Mouse (Mus musculus): ENCODE results near the gene Galnt2. TPM values are rescaled to one million over a fixed set of nuclear protein-coding genes. Genes with fewer than 3 reads are reported as not detected.
A peak's percentile ranks its signal among the peaks of the same experiment; 100 is the strongest.

The Galnt2 gene
- polyA plus RNA-seq, 1 experiment from 2014 or later = 23.5 TPM

DNA sequence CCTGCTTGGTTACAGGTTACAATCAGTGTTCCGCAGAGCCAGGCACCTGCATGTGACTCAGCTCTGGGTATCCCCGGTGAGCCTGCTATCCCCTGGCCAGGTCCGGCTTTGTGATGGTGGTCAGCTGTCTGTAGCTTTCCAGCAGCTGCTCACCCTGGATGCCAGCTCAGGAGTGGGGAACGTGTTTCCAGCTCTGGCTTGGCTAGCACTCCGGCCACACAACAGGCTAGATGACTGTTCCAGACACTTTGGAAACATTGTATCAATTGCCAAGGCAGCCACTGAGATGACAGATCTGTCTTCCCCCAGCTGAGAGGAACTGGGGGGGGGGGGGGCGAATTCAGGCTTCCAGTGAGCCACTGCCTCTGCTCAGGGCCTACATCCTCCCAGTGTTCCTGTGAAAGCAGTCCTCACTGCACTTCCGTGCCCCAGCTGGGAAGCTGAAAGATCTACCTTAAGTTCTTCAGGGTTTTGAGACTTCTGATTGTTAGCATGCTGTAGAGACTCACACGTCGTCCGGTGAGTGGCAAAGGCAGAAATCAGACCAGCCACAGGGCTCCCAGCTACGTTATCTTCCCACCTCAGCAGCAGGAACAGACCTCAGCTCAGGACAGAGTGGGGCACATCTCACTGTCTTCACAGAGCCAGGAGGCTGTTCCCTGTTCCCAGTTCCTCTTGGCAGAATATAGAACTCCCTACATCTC lies 87.6 kb downstream of the Galnt2 start:
- H3K27me3 ChIP-seq (ENCODE audit: insufficient read depth, low read length) = no peaks in the 10 kb centered on the region
- no peak overlapping the region for H3K4me2 ChIP-seq (ENCODE audit: low read depth, low read length)
- DNase-seq (no peak), ATAC-seq (peak; percentile 41)
- peaks cover 3% of the 10 kb centered on the region for H3K36me3 ChIP-seq (replicated peaks; ENCODE audit: insufficient read depth, low read length)
- H3K27ac ChIP-seq (ENCODE audit: low read depth) = no peak overlapping the region
- H3K4me3 ChIP-seq (ENCODE audit: low read depth, low read length) = no peak overlapping the region
- no peak overlapping the region for H3K9ac ChIP-seq (replicated peaks)
- H3K4me1 ChIP-seq (ENCODE audit: insufficient read depth) = peaks cover 14% of the 10 kb centered on the region
- 40% methylated on average over 11 of the region's 11 CpGs for WGBS (ENCODE audit: insufficient replicate concordance)
- TF ChIP-seq EP300 (IDR thresholded peaks at IDR 0.05; ENCODE audit: low read depth) (no peak), CTCF (IDR thresholded peaks at IDR 0.05; ENCODE audit: low read depth) (no peak)
- no peaks in the 10 kb centered on the region for H3K9me3 ChIP-seq (ENCODE audit: low read length)

DNA sequence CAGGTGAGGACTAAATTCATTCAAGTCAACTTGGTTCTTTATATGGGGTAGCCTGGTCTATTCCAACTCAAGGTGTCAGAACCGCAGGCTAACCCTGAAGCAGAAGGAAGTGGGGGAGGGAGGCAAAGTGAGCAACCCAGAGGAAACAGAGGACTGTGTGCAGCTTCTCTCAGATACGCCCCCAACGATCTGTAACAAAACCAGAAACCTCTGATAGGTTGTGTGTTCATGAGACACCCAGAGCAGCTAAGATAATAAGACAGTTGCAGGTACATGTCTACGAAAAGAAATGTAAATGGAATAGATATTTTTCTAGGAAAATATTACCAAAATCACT lies 88.1 kb downstream of the Galnt2 start:
- DNase-seq (no peak), ATAC-seq (peak; percentile 27; the same call in 1 of the 2 replicates)
- H3K9ac ChIP-seq (replicated peaks) = no peak overlapping the region
- TF ChIP-seq EP300 (IDR thresholded peaks at IDR 0.05; ENCODE audit: low read depth) (no peak), CTCF (IDR thresholded peaks at IDR 0.05; ENCODE audit: low read depth) (no peak)
- peaks cover 7% of the 10 kb centered on the region for H3K36me3 ChIP-seq (replicated peaks; ENCODE audit: insufficient read depth, low read length)
- no peak overlapping the region for H3K4me2 ChIP-seq (ENCODE audit: low read depth, low read length)
- no peak overlapping the region for H3K27ac ChIP-seq (ENCODE audit: low read depth)
- WGBS (ENCODE audit: insufficient replicate concordance) = 34% methylated on average over 4 of the region's 4 CpGs
- H3K9me3 ChIP-seq (ENCODE audit: low read length) = no peaks in the 10 kb centered on the region
- no peaks in the 10 kb centered on the region for H3K27me3 ChIP-seq (ENCODE audit: insufficient read depth, low read length)
- H3K4me1 ChIP-seq (ENCODE audit: insufficient read depth) = peaks cover 14% of the 10 kb centered on the region
- no peak overlapping the region for H3K4me3 ChIP-seq (ENCODE audit: low read depth, low read length)

DNA sequence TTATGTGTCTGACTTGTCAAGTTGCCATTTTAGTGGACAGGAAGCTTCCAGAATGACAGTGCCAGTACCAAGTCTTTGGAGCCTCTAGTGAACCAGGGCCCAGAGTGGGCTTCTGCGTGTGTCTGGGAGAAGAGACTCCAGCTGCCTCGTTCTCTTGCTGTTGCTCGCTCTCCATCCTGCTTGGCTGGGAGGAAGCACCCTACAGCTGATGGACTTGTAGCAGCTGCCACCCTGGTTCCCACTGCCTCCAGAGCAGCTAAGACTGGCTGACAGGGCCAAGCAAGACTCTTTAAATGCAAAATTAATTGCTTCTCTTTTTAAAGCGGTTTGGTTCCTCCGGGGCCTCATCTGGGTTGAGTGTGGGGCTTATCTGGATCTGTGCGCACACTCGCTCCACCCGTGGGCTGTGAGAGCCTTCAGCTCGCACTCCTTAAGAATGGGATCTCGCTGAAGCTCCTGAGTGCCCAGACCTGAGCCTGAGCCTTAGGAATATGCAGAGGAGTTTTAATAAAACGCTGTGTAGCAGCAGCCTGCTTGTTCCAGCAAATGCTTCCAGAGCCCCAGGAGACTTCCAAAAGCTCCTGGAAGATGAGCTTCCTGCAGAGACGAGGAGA lies 90.1 kb downstream of the Galnt2 start:
- TF ChIP-seq CTCF (IDR thresholded peaks at IDR 0.05; ENCODE audit: low read depth) (no peak), EP300 (IDR thresholded peaks at IDR 0.05; ENCODE audit: low read depth) (no peak)
- H3K9me3 ChIP-seq (ENCODE audit: low read length) = no peaks in the 10 kb centered on the region
- no peak overlapping the region for H3K4me2 ChIP-seq (ENCODE audit: low read depth, low read length)
- 45% methylated on average over 12 of the region's 12 CpGs for WGBS (ENCODE audit: insufficient replicate concordance)
- no peak overlapping the region for H3K27ac ChIP-seq (ENCODE audit: low read depth)
- H3K36me3 ChIP-seq (replicated peaks; ENCODE audit: insufficient read depth, low read length) = peaks cover 14% of the 10 kb centered on the region
- H3K27me3 ChIP-seq (ENCODE audit: insufficient read depth, low read length) = no peaks in the 10 kb centered on the region
- ATAC-seq (no peak), DNase-seq (no peak)
- peaks cover 12% of the 10 kb centered on the region for H3K4me1 ChIP-seq (ENCODE audit: insufficient read depth)
- H3K4me3 ChIP-seq (ENCODE audit: low read depth, low read length) = no peak overlapping the region
- H3K9ac ChIP-seq (replicated peaks) = no peak overlapping the region

DNA sequence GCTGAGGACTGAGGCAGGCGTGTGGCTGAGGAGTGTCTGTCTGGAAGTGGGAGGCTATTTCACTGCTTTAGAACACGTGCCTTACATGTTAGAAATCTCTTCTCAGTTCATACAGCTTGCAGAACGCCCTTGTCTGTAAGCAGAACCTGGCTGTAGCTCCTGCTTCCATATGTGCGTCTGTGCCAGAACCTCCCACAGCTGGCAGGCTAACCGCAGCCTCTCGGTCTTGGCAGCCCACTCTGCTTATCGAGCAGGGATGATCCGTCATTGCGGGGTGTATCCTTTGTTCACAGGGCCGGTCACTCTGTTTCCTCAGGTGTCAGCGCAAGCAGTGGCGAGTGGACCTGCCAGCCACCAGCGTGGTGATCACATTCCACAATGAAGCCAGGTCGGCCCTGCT lies 92.2 kb downstream of the Galnt2 start:
- no peaks in the 10 kb centered on the region for H3K27me3 ChIP-seq (ENCODE audit: insufficient read depth, low read length)
- 89% methylated on average over 14 of the region's 14 CpGs for WGBS (ENCODE audit: insufficient replicate concordance)
- peaks cover 16% of the 10 kb centered on the region for H3K36me3 ChIP-seq (replicated peaks; ENCODE audit: insufficient read depth, low read length)
- H3K9me3 ChIP-seq (ENCODE audit: low read length) = no peaks in the 10 kb centered on the region
- no peak overlapping the region for H3K9ac ChIP-seq (replicated peaks)
- no peak overlapping the region for H3K4me2 ChIP-seq (ENCODE audit: low read depth, low read length)
- peaks cover 3% of the 10 kb centered on the region; the same call in 1 of the 2 replicates for H3K4me1 ChIP-seq (ENCODE audit: insufficient read depth)
- TF ChIP-seq EP300 (IDR thresholded peaks at IDR 0.05; ENCODE audit: low read depth) (no peak), CTCF (IDR thresholded peaks at IDR 0.05; ENCODE audit: low read depth) (no peak)
- ATAC-seq = no peak
- DNase-seq = no peak
- H3K27ac ChIP-seq (ENCODE audit: low read depth) = no peak overlapping the region
- H3K4me3 ChIP-seq (ENCODE audit: low read depth, low read length) = no peak overlapping the region

DNA sequence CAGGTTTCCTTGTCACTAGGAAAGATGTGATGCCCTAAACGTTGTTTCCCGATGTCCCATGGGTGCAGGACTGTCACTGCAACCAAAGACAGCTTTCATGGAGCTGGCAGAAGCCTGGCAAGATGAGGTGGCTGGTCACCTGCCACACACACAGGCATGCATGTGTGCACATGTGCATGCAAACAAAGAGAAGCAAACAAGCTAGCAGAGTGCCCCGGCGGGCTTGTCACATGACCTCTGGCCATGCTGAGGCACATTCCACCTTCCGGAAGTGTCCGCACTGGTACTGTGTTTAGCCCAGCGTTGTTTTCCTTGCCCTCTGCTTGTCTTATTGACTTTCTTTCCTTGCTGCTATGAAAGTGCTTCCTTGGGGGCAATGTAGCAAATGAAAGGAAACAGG lies 97.1 kb downstream of the Galnt2 start:
- no peak overlapping the region for H3K9ac ChIP-seq (replicated peaks)
- no peak overlapping the region for H3K27ac ChIP-seq (ENCODE audit: low read depth)
- no peaks in the 10 kb centered on the region for H3K9me3 ChIP-seq (ENCODE audit: low read length)
- ATAC-seq = no peak; the same call in 1 of the 2 replicates
- no peak for TF ChIP-seq CTCF (IDR thresholded peaks at IDR 0.05; ENCODE audit: low read depth)
- TF ChIP-seq EP300 (IDR thresholded peaks at IDR 0.05; ENCODE audit: low read depth) = no peak
- WGBS (ENCODE audit: insufficient replicate concordance) = 71% methylated on average over 7 of the region's 7 CpGs
- no peak overlapping the region for H3K4me3 ChIP-seq (ENCODE audit: low read depth, low read length)
- H3K4me1 ChIP-seq (ENCODE audit: insufficient read depth) = no peaks in the 10 kb centered on the region
- no peak for DNase-seq
- no peak overlapping the region for H3K4me2 ChIP-seq (ENCODE audit: low read depth, low read length)
- H3K27me3 ChIP-seq (ENCODE audit: insufficient read depth, low read length) = no peaks in the 10 kb centered on the region
- peaks cover 35% of the 10 kb centered on the region for H3K36me3 ChIP-seq (replicated peaks; ENCODE audit: insufficient read depth, low read length)

DNA sequence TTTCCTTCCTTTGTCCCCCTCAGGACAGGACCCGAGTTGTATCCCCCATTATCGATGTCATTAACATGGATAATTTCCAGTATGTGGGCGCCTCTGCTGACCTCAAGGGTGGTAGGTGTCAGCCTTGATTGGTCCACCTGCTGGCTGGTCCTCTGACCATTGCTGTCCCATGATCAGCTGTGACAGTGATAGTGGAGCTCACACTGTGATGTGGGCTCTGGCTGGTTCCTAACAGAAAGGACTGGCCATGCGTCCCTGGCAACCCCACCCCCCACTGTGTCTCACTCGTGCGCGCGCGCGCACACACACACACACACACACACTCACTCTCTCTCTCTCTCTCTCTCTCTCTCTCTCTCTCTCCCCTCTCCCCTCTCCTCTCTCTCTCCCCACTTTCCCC lies 98.5 kb downstream of the Galnt2 start:
- Histone ChIP-seq H3K36me3 (replicated peaks; ENCODE audit: insufficient read depth, low read length) (peaks cover 38% of the 10 kb centered on the region), H3K4me1 (ENCODE audit: insufficient read depth) (no peaks in the 10 kb centered on the region), H3K9me3 (ENCODE audit: low read length) (no peaks in the 10 kb centered on the region), H3K4me3 (ENCODE audit: low read depth, low read length) (no peak overlapping the region), H3K9ac (replicated peaks) (no peak overlapping the region), H3K27ac (ENCODE audit: low read depth) (no peak overlapping the region), H3K4me2 (ENCODE audit: low read depth, low read length) (no peak overlapping the region), H3K27me3 (ENCODE audit: insufficient read depth, low read length) (no peaks in the 10 kb centered on the region)
- no peak for TF ChIP-seq EP300 (IDR thresholded peaks at IDR 0.05; ENCODE audit: low read depth)
- TF ChIP-seq CTCF (IDR thresholded peaks at IDR 0.05; ENCODE audit: low read depth) = no peak
- DNase-seq = no peak
- 85% methylated on average over 10 of the region's 10 CpGs for WGBS (ENCODE audit: insufficient replicate concordance)
- no peak for ATAC-seq

Data from liver, postnatal 0 days (tissue).